Mouse (Mus musculus) right cerebral cortex, postnatal 4 days (tissue): Measurements from ENCODE around the gene Stard13.

Experiments used
- DNase-seq: peaks from one replicate; pipeline ENCODE4 v3.0.0-alpha.2; 2022

The Stard13 gene

GRCm38 (mm10) chr5:151233400-151234031 lies at the start of gene Stard13:
TSS of gene Stard13 (minus strand) at chr5:151233836.
- DNase-seq: peak; percentile 36

- no peak for DNase-seq
Observed at GRCm38 (mm10) chr5:151279531-151279930, 45.9 kb upstream of the Stard13 start.

- DNase-seq: no peak
Observed at GRCm38 (mm10) chr5:151277927-151278326, 44.3 kb upstream of the Stard13 start.

GRCm38 (mm10) chr5:151275986-151276385 lies 42.4 kb upstream of the Stard13 start:
- DNase-seq: no peak

GRCm38 (mm10) chr5:151274265-151274664 lies 40.6 kb upstream of the Stard13 start:
- no peak for DNase-seq

GRCm38 (mm10) chr5:151270815-151271214 lies 37.2 kb upstream of the Stard13 start:
- no peak for DNase-seq

GRCm38 (mm10) chr5:151266896-151267634 lies 33.4 kb upstream of the Stard13 start:
- DNase-seq: no peak

- DNase-seq: no peak
Observed at GRCm38 (mm10) chr5:151261558-151261957, 27.9 kb upstream of the Stard13 start.

GRCm38 (mm10) chr5:151252213-151252612 lies 18.6 kb upstream of the Stard13 start:
- DNase-seq: no peak

GRCm38 (mm10) chr5:151251656-151252055 lies 18.0 kb upstream of the Stard13 start:
- DNase-seq: no peak

- no peak for DNase-seq
Observed at GRCm38 (mm10) chr5:151248671-151249620, 15.3 kb upstream of the Stard13 start.

GRCm38 (mm10) chr5:151248084-151248483 lies 14.4 kb upstream of the Stard13 start:
- no peak for DNase-seq

- no peak for DNase-seq
Observed at GRCm38 (mm10) chr5:151247115-151247875, 13.7 kb upstream of the Stard13 start.

- DNase-seq: no peak
Observed at GRCm38 (mm10) chr5:151246287-151246686, 12.7 kb upstream of the Stard13 start.

GRCm38 (mm10) chr5:151245571-151245970 lies 11.9 kb upstream of the Stard13 start:
- no peak for DNase-seq

- no peak for DNase-seq
Observed at GRCm38 (mm10) chr5:151238730-151239129, 5.1 kb upstream of the Stard13 start.

GRCm38 (mm10) chr5:151236411-151236810 lies 2.8 kb upstream of the Stard13 start:
- DNase-seq: no peak

GRCm38 (mm10) chr5:151232576-151233299 lies 898 bp downstream of the Stard13 start:
- no peak for DNase-seq

- no peak for DNase-seq
Observed at GRCm38 (mm10) chr5:151231861-151232260, 1.8 kb downstream of the Stard13 start.

- DNase-seq: no peak
Observed at GRCm38 (mm10) chr5:151231411-151231810, 2.2 kb downstream of the Stard13 start.

- DNase-seq: no peak
Observed at GRCm38 (mm10) chr5:151230427-151230826, 3.2 kb downstream of the Stard13 start.
